ENCODE assay signal across 8 mouse cellular contexts in the genomic region with DNA sequence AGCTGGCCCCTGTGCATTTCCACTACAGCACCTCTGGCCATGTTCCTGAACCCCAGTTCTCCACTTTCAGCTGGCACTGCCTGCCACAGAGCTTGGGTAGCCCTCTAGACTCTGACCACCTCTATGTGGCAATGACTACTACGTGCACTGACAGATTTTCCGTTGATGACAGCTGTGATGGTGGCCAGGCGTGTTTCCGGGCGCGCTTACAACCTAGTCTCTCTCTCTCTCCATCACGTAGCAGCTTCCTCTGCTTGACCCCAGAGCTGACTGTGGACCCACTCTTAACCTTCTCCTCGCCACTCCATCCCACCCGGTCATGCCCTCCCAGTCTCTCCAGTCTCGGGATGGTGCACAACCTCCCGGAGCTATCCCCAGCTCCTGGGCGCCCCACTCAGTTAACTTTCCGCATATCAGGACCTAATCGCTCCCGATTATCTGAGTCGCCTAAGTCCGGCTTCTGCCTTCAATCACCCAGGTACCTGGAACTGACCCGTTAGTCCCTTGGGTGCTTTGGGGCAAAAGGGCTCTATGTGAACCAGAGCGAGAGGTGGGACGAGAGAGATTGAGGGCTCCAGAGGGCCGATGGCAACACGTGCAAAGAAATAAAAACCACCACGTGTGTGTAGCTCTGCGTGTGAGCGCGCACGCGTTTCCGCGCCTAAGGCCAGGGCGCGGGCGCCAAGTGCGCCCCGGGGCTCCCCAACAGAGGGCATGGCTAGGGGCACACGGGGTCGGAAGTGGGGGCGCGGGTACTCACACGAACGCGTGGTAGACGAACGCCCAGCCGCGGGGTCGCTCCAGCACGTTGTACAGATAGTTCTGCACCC. TPM values are rescaled to one million over a fixed set of nuclear protein-coding genes. Genes with fewer than 3 reads are reported as not detected.
DNase-seq lines count a peak whose midpoint lies in the region; ATAC-seq and TF ChIP-seq lines count a peak whose summit lies in the region.

No protein-coding gene starts in this region.

- under 1% methylated on average over 46 of the region's 48 CpGs for WGBS in kidney, embryonic 14.5 days
- WGBS in intestine, embryonic 16.5 days, result under 1% methylated on average over 48 of the region's 48 CpGs
- WGBS in liver, embryonic 13.5 days (ENCODE audit: insufficient replicate concordance), result under 1% methylated on average over 47 of the region's 48 CpGs

- H3K27me3 ChIP-seq in kidney, embryonic 14.5 days (ENCODE audit: control insufficient read depth, insufficient read depth, low read length), result 0 out of 2 replicates have a peak, but pooled peaks cover 3% of the 10 kb centered on the region
- peaks cover 21% of the 10 kb centered on the region; the same call in 1 of the 2 replicates for H3K27me3 ChIP-seq in intestine, embryonic 16.5 days (replicated peaks; ENCODE audit: control insufficient read depth, insufficient read depth, low read length)
- H3K27me3 ChIP-seq in liver, embryonic 13.5 days, result peaks cover 45% of the 10 kb centered on the region

- no peak overlapping the region for H3K27ac ChIP-seq in kidney, embryonic 14.5 days (ENCODE audit: low read depth, low read length)
- no peak overlapping the region for H3K27ac ChIP-seq in brown adipose tissue, adult 24 weeks (replicated peaks; ENCODE audit: low read depth, low read length)
- H3K27ac ChIP-seq in gastrocnemius, adult 2 months, result peak overlapping the region; percentile 85
- peak overlapping the region; percentile 18; the same call in 1 of the 2 replicates for H3K27ac ChIP-seq in intestine, embryonic 16.5 days (ENCODE audit: low read length)
- no peak overlapping the region for H3K27ac ChIP-seq in liver, embryonic 13.5 days

- intact Hi-C loops in gastrocnemius, adult 2 months (cut with DNase I), result loop anchor here (5.0 to 10.0 kb wide), 2 partner anchors 304 to 428 kb away; no protein-coding TSS in a partner anchor

- peak overlapping the region; percentile 89 for H3K4me2 ChIP-seq in kidney, embryonic 14.5 days (replicated peaks; ENCODE audit: low read depth, low read length)
- peak overlapping the region; percentile 97 for H3K4me2 ChIP-seq in intestine, embryonic 16.5 days (ENCODE audit: low read depth, low read length)
- H3K4me2 ChIP-seq in liver, embryonic 13.5 days, result peak overlapping the region; percentile 79

- no peak for TF ChIP-seq CTCF in gastrocnemius, adult 2 months (IDR thresholded peaks at IDR 0.05)

- peak overlapping the region; percentile 67 for H3K4me3 ChIP-seq in kidney, embryonic 14.5 days (ENCODE audit: low read length)
- peak overlapping the region; percentile 51 for H3K4me3 ChIP-seq in brown adipose tissue, adult 24 weeks (ENCODE audit: insufficient read depth, low read depth, low read length)
- peak overlapping the region; percentile 87 for H3K4me3 ChIP-seq in gastrocnemius, adult 2 months
- peak overlapping the region; percentile 69 for H3K4me3 ChIP-seq in intestine, embryonic 16.5 days (ENCODE audit: low read length)
- H3K4me3 ChIP-seq in liver, embryonic 13.5 days (replicated peaks), result peak overlapping the region; percentile 58

- H3K4me1 ChIP-seq in kidney, embryonic 14.5 days (ENCODE audit: control insufficient read depth, insufficient read depth, low read length), result 0 out of 2 replicates have a peak, but pooled peaks cover 3% of the 10 kb centered on the region
- no peaks in the 10 kb centered on the region for H3K4me1 ChIP-seq in brown adipose tissue, adult 24 weeks (ENCODE audit: control insufficient read depth, insufficient read depth, insufficient read length, low read length)
- peaks cover 8% of the 10 kb centered on the region for H3K4me1 ChIP-seq in intestine, embryonic 16.5 days (ENCODE audit: control insufficient read depth, insufficient read depth, low read length)
- peaks cover 26% of the 10 kb centered on the region for H3K4me1 ChIP-seq in liver, embryonic 13.5 days (replicated peaks)

- peak overlapping the region; percentile 60 for H3K9ac ChIP-seq in kidney, embryonic 14.5 days (ENCODE audit: low read depth, low read length)
- H3K9ac ChIP-seq in intestine, embryonic 16.5 days (ENCODE audit: low read depth, low read length), result peak overlapping the region; percentile 68
- H3K9ac ChIP-seq in liver, embryonic 13.5 days, result peak overlapping the region; percentile 26

- no peaks in the 10 kb centered on the region for H3K36me3 ChIP-seq in kidney, embryonic 14.5 days (ENCODE audit: control insufficient read depth, insufficient read depth, low read length)
- no peaks in the 10 kb centered on the region for H3K36me3 ChIP-seq in intestine, embryonic 16.5 days (ENCODE audit: control insufficient read depth, insufficient read depth, low read length)
- H3K36me3 ChIP-seq in liver, embryonic 13.5 days, result no peaks in the 10 kb centered on the region

- no peak for DNase-seq in kidney, adult 8-10 months
- DNase-seq in gastrocnemius, adult 2 months, result peak; percentile 37
- DNase-seq in liver, embryonic 13.5 days, result no peak
- peak; percentile 70 for DNase-seq in neural tube, embryonic 10.5 days (ENCODE audit: extremely low spot score, low spot score)
- peak; percentile 12 to 61 for DNase-seq in thymus, postnatal 10 days (ENCODE audit: low spot score in 2 of 2)

- no peaks in the 10 kb centered on the region for H3K9me3 ChIP-seq in kidney, embryonic 14.5 days (ENCODE audit: control insufficient read depth, low read length)
- no peaks in the 10 kb centered on the region for H3K9me3 ChIP-seq in intestine, embryonic 16.5 days (ENCODE audit: control insufficient read depth, low read length)
- no peaks in the 10 kb centered on the region for H3K9me3 ChIP-seq in liver, embryonic 13.5 days (replicated peaks)

- ATAC-seq in kidney, embryonic 14.5 days (ENCODE audit: low FRiP score, low TSS enrichment), result peak; percentile 70
- peak; percentile 70 for ATAC-seq in intestine, embryonic 16.5 days
- peak; percentile 50 for ATAC-seq in liver, embryonic 13.5 days (ENCODE audit: low read depth)

RNA-seq across cellular contexts. Expression of gene Kcnq5, which starts 1.1 kb away (rescaled TPM):
- 0.73 and 0.99 TPM in 2 replicates for polyA plus RNA-seq in kidney, embryonic 14.5 days (2014; fragmentation: Nextera tagmentation; extraction: Ambion mirVana)
- polyA plus RNA-seq in brown adipose tissue, adult 24 weeks (2012; ENCODE audit: insufficient read depth, insufficient read length, missing spikeins), result 0.48 and 0.58 TPM in 2 replicates
- 10 to 100 TPM in 1 of 2 experiments, 1 to 10 TPM in 1; 9.2 to 18.8 TPM for total RNA-seq in gastrocnemius, adult 2 months (2021)
- 0.77 and 0.89 TPM in 2 replicates for polyA plus RNA-seq in intestine, embryonic 16.5 days (2015; fragmentation: Nextera tagmentation; extraction: Ambion mirVana)
- 0.21 and 0.29 TPM in 2 replicates for polyA plus RNA-seq in liver, embryonic 13.5 days (2015; fragmentation: Nextera tagmentation; extraction: Ambion mirVana)

Comparison
In these comparisons a context has a peak if more than half of its experiments do, and no peak if none do; other contexts are left out.
1. H3K27ac ChIP-seq: peak in gastrocnemius, adult 2 months (single experiment) and intestine, embryonic 16.5 days (single experiment); none in kidney, embryonic 14.5 days (single experiment), brown adipose tissue, adult 24 weeks (single experiment) and liver, embryonic 13.5 days (single experiment).
2. DNase-seq: peak in gastrocnemius, adult 2 months (single experiment), neural tube, embryonic 10.5 days (single experiment) and thymus, postnatal 10 days (2 of 2); none in kidney, adult 8-10 months (0 of 2) and liver, embryonic 13.5 days (single experiment).
3. Peak in every context shown above with its lines, with median percentiles within 50 percentile points of each other: ATAC-seq, H3K4me2 ChIP-seq, H3K4me3 ChIP-seq and H3K9ac ChIP-seq.